Comparison of ENCODE assay signal across 10 mouse cellular contexts in the genomic region with DNA sequence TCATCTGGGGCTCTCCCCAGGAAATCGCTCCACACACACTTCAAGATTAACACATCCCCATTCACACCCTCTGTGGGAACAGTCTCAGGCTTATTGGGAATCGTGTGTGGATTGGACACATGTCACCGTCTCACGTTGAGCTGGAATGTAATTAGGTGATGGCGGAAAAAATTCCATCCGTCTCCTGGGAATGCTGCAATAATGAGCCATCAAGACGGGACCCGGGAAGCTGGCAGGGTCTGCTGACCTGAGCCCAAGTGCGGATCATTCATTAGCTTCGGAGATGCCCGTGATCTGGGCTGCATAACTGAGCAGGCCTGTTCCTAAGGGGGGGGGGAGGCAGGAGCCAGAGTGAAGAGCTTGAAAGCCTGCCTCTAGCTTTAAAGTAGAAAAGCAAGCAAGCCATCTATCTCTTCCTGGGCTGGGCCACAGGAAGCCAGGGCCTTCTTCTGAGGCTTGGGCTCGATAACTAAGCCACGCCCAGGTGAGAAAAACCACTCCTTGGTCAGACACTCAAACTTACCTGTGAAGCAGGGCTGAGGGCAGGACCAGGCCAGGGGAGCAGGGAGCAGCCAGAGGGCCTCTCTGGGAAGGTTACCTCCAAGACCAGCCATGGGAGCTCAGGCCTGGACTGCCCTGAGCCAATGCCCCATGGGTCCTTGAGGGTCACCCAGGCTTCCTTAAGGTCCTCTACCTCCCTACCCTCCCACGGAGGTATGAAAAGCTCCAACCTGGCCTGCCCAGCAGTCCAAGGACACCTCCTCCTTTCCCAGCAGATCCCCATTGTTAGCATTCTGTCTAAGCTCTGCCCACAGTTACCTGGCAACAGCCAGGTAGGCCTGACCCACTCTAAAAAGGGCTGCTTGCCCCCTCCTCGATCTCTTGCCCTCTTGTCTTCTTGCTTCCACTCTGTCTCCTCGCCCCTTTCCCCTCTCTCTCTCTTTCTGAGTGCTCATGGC. TPM values are rescaled to one million over a fixed set of nuclear protein-coding genes. Genes with fewer than 3 reads are reported as not detected.
DNase-seq lines count a peak whose midpoint lies in the region; ATAC-seq lines count a peak whose summit lies in the region.
"Had no signal": no experiment of that assay in that cellular context is flagged by ENCODE, and none has a peak within 500 bp of the region (broad histone marks: within the 10 kb centered on the region; RNA-seq: fewer than 3 reads in every experiment).

No protein-coding gene starts in this region.

- H3K27ac ChIP-seq in forebrain, embryonic 12.5 days = no peak overlapping the region
- no peak overlapping the region for H3K27ac ChIP-seq in forebrain, embryonic 15.5 days (replicated peaks)
- no peak overlapping the region for H3K27ac ChIP-seq in hindbrain, embryonic 14.5 days
- H3K27ac ChIP-seq: embryonic facial prominence, embryonic 13.5 days had no signal

- ATAC-seq in forebrain, embryonic 12.5 days (ENCODE audit: low FRiP score) = peak; percentile 81
- ATAC-seq in forebrain, embryonic 15.5 days (replicated peaks) = no peak; the same call in 1 of the 2 replicates
- peak; percentile 69 for ATAC-seq in CD4-positive, CD25-positive, alpha-beta regulatory T cell, adult 4 months
- ATAC-seq in hindbrain, embryonic 14.5 days (ENCODE audit: low FRiP score) = peak; percentile 50; the same call in 1 of the 2 replicates
- ATAC-seq in megakaryocyte progenitor cell, adult 5-6 weeks (replicated peaks; ENCODE audit: poor library complexity) = no peak

- no peak overlapping the region for H3K4me3 ChIP-seq in forebrain, embryonic 12.5 days (replicated peaks)
- no peak overlapping the region for H3K4me3 ChIP-seq in forebrain, embryonic 15.5 days
- no peak overlapping the region for H3K4me3 ChIP-seq in hindbrain, embryonic 14.5 days (replicated peaks; ENCODE audit: low read length)
- H3K4me3 ChIP-seq: embryonic facial prominence, embryonic 13.5 days had no signal

- no peak overlapping the region for H3K4me2 ChIP-seq in forebrain, embryonic 12.5 days
- H3K4me2 ChIP-seq in forebrain, embryonic 15.5 days (replicated peaks) = no peak overlapping the region
- H3K4me2 ChIP-seq in hindbrain, embryonic 14.5 days (replicated peaks) = no peak overlapping the region
- H3K4me2 ChIP-seq: embryonic facial prominence, embryonic 13.5 days had no signal

- H3K27me3 ChIP-seq in forebrain, embryonic 12.5 days = peaks cover 7% of the 10 kb centered on the region; the same call in 1 of the 2 replicates
- no peaks in the 10 kb centered on the region for H3K27me3 ChIP-seq in forebrain, embryonic 15.5 days
- H3K27me3 ChIP-seq in hindbrain, embryonic 14.5 days (ENCODE audit: control insufficient read depth, insufficient read depth, low read length) = no peaks in the 10 kb centered on the region
- H3K27me3 ChIP-seq: embryonic facial prominence, embryonic 13.5 days had no signal

- H3K9ac ChIP-seq in forebrain, embryonic 12.5 days = no peak overlapping the region
- H3K9ac ChIP-seq in forebrain, embryonic 15.5 days (replicated peaks) = no peak overlapping the region
- H3K9ac ChIP-seq in hindbrain, embryonic 14.5 days = 0 out of 2 replicates have a peak overlapping the region, but pooled peaks have one; percentile 21
- H3K9ac ChIP-seq: embryonic facial prominence, embryonic 13.5 days had no signal

- no peaks in the 10 kb centered on the region for H3K9me3 ChIP-seq in forebrain, embryonic 12.5 days
- H3K9me3 ChIP-seq in forebrain, embryonic 15.5 days = no peaks in the 10 kb centered on the region
- no peaks in the 10 kb centered on the region for H3K9me3 ChIP-seq in hindbrain, embryonic 14.5 days (ENCODE audit: control insufficient read depth, low read length)
- H3K9me3 ChIP-seq: embryonic facial prominence, embryonic 13.5 days had no signal

- WGBS in forebrain, embryonic 12.5 days = 48% methylated on average over 16 of the region's 16 CpGs
- 30% methylated on average over 16 of the region's 16 CpGs for WGBS in forebrain, embryonic 15.5 days
- WGBS in hindbrain, embryonic 14.5 days = 29% methylated on average over 16 of the region's 16 CpGs

- no peaks in the 10 kb centered on the region for H3K36me3 ChIP-seq in forebrain, embryonic 12.5 days (replicated peaks)
- no peaks in the 10 kb centered on the region for H3K36me3 ChIP-seq in forebrain, embryonic 15.5 days
- no peaks in the 10 kb centered on the region for H3K36me3 ChIP-seq in hindbrain, embryonic 14.5 days (replicated peaks; ENCODE audit: control insufficient read depth, insufficient read depth)
- H3K36me3 ChIP-seq: embryonic facial prominence, embryonic 13.5 days had no signal

- intact Hi-C loops in left cerebral cortex, postnatal 36 days (cut with DNase I) = no loop called here

- H3K4me1 ChIP-seq in forebrain, embryonic 12.5 days = peaks cover 16% of the 10 kb centered on the region
- H3K4me1 ChIP-seq in forebrain, embryonic 15.5 days = peaks cover 9% of the 10 kb centered on the region
- H3K4me1 ChIP-seq in hindbrain, embryonic 14.5 days (replicated peaks; ENCODE audit: control insufficient read depth, insufficient read depth, low read length) = peaks cover 21% of the 10 kb centered on the region

- DNase-seq in hindbrain, embryonic 14.5 days (ENCODE audit: low spot score) = no peak
- peak; percentile 43 for DNase-seq in lung, postnatal 25 days (ENCODE audit: low spot score)
- DNase-seq in left cerebral cortex, postnatal 36 days (ENCODE audit: low spot score in 2 of 2) = no peak
- no peak for DNase-seq in adrenal gland, postnatal 10 days
- DNase-seq: B cell, adult 2 months had no signal

RNA-seq across cellular contexts. Expression of a gene that starts 52.1 kb away (rescaled TPM):
- polyA plus RNA-seq in forebrain, embryonic 12.5 days (2016; fragmentation: Nextera tagmentation; extraction: Ambion mirVana) = 1.7 and 1.8 TPM in 2 replicates
- polyA plus RNA-seq in forebrain, embryonic 15.5 days (2015; fragmentation: Nextera tagmentation; extraction: Ambion mirVana) = 5.6 and 6.9 TPM in 2 replicates
- 1 to 10 TPM; 1.5 to 1.8 TPM for polyA plus RNA-seq in CD4-positive, CD25-positive, alpha-beta regulatory T cell, adult 4 months (2017; shearing (Covaris generic))
- 8.5 and 10.3 TPM in 2 replicates for polyA plus RNA-seq in hindbrain, embryonic 14.5 days (2014; fragmentation: Nextera tagmentation; extraction: Ambion mirVana)
- 10 to 100 TPM; 83.5 to 88.3 TPM for total RNA-seq in left cerebral cortex, postnatal 36 days (2021)
- 10 to 100 TPM; 25.2 to 27.8 TPM for total RNA-seq in adrenal gland, postnatal 10 days (2021)
- total RNA-seq in megakaryocyte progenitor cell, adult 5-6 weeks (2015) = 0.49 and 1.1 TPM in 2 replicates
- total RNA-seq in megakaryocyte progenitor cell, adult 5-6 weeks (2017) = 0.20 and 0.42 TPM in 2 replicates

RNA-seq across cellular contexts. Expression of a gene that starts 54.6 kb away (rescaled TPM):
- 15.7 and 16.6 TPM in 2 replicates for polyA plus RNA-seq in forebrain, embryonic 12.5 days (2016; fragmentation: Nextera tagmentation; extraction: Ambion mirVana)
- 14.8 and 16.2 TPM in 2 replicates for polyA plus RNA-seq in forebrain, embryonic 15.5 days (2015; fragmentation: Nextera tagmentation; extraction: Ambion mirVana)
- 10 to 100 TPM; 11.0 to 20.6 TPM for polyA plus RNA-seq in CD4-positive, CD25-positive, alpha-beta regulatory T cell, adult 4 months (2017; shearing (Covaris generic))
- polyA plus RNA-seq in hindbrain, embryonic 14.5 days (2014; fragmentation: Nextera tagmentation; extraction: Ambion mirVana) = 13.6 and 14.4 TPM in 2 replicates
- 10 to 100 TPM; 25.3 to 25.6 TPM for total RNA-seq in left cerebral cortex, postnatal 36 days (2021)
- 10 to 100 TPM; 23.1 to 24.2 TPM for total RNA-seq in adrenal gland, postnatal 10 days (2021)
- total RNA-seq in megakaryocyte progenitor cell, adult 5-6 weeks (2015) = 3.3 and 7.4 TPM in 2 replicates
- total RNA-seq in megakaryocyte progenitor cell, adult 5-6 weeks (2017) = 9.2 and 9.5 TPM in 2 replicates

Comparison
In these comparisons a context has a peak if more than half of its experiments do, and no peak if none do; other contexts are left out.
1. ATAC-seq: peak in forebrain, embryonic 12.5 days (single experiment), CD4-positive, CD25-positive, alpha-beta regulatory T cell, adult 4 months (single experiment) and hindbrain, embryonic 14.5 days (single experiment); none in forebrain, embryonic 15.5 days (single experiment) and megakaryocyte progenitor cell, adult 5-6 weeks (single experiment).